In genomic region chr4:131392478-131392877, GRCm38 (mm10) we compare ENCODE assay signal across 31 mouse cellular contexts.
A peak's percentile ranks its signal among the peaks of the same experiment; 100 is the strongest.
DNase-seq lines count a peak whose midpoint lies in the region; ATAC-seq and TF ChIP-seq lines count a peak whose summit lies in the region.
"Had no signal": no experiment of that assay in that cellular context is flagged by ENCODE, and none has a peak within 500 bp of the region (broad histone marks: within the 10 kb centered on the region; RNA-seq: fewer than 3 reads in every experiment).

No protein-coding gene starts in this region.

- peak overlapping the region; percentile 36; the same call in 1 of the 2 replicates for H3K27ac ChIP-seq in hindbrain, embryonic 10.5 days
- no peak overlapping the region for H3K27ac ChIP-seq in hindbrain, embryonic 14.5 days
- H3K27ac ChIP-seq in kidney, postnatal 0 days, result no peak overlapping the region
- no peak overlapping the region for H3K27ac ChIP-seq in kidney, adult 2 months (ENCODE audit: insufficient read depth, low read depth, low read length)
- peak overlapping the region; percentile 63 for H3K27ac ChIP-seq in limb, embryonic 10.5 days
- H3K27ac ChIP-seq: embryonic facial prominence, embryonic 13.5 days; forebrain, embryonic 13.5 days; gastrocnemius, adult 2 months; heart, embryonic 15.5 days had no signal

- no peak for TF ChIP-seq CTCF in kidney, postnatal 0 days (IDR thresholded peaks at IDR 0.05; ENCODE audit: low read depth)
- TF ChIP-seq CTCF in kidney, adult 2 months (conservative IDR thresholded peaks at IDR 0.05; ENCODE audit: insufficient read depth, insufficient read length, low read depth, low read length), result no peak

- no peaks in the 10 kb centered on the region for H3K27me3 ChIP-seq in hindbrain, embryonic 10.5 days (ENCODE audit: insufficient read depth, poor library complexity, severe bottlenecking)
- H3K27me3 ChIP-seq in hindbrain, embryonic 14.5 days (ENCODE audit: control insufficient read depth, insufficient read depth, low read length), result no peaks in the 10 kb centered on the region
- H3K27me3 ChIP-seq in kidney, postnatal 0 days (ENCODE audit: insufficient read depth, low read length), result no peaks in the 10 kb centered on the region
- no peaks in the 10 kb centered on the region for H3K27me3 ChIP-seq in kidney, adult 2 months (replicated peaks; ENCODE audit: control insufficient read depth, insufficient read depth, low read length)
- H3K27me3 ChIP-seq in limb, embryonic 10.5 days (ENCODE audit: low read depth, poor library complexity, severe bottlenecking), result peaks cover 46% of the 10 kb centered on the region
- H3K27me3 ChIP-seq: embryonic facial prominence, embryonic 13.5 days; forebrain, embryonic 13.5 days; heart, embryonic 12.5 days; heart, embryonic 15.5 days; hindbrain, embryonic 12.5 days; Patski had no signal

- no peak for DNase-seq in hindbrain, embryonic 10.5 days (ENCODE audit: low spot score)
- no peak for DNase-seq in hindbrain, embryonic 14.5 days (ENCODE audit: low spot score)
- no peak for DNase-seq in kidney, postnatal 0 days (ENCODE audit: low spot score)
- no peak for DNase-seq in kidney, adult 2 months
- DNase-seq in A20 (ENCODE audit: low read depth, low spot score), result peak; percentile 89
- no peak for DNase-seq in limb, embryonic 10.5 days (ENCODE audit: low spot score)
- DNase-seq in cerebellum, adult 9-11 months, result no peak
- DNase-seq: adrenal gland, postnatal 10 days; adrenal gland, postnatal 36 days; cerebellum, adult 18-20 months; cerebellum, adult 9-10 months; cerebellum, postnatal 25 days; embryo, embryonic 11 days; gastrocnemius, adult 2 months; gastrocnemius, postnatal 25 days; heart, adult 18-20 months; heart, postnatal 10 days; heart, postnatal 36 days had no signal

- H3K4me1 ChIP-seq in hindbrain, embryonic 10.5 days (replicated peaks), result peaks cover 39% of the 10 kb centered on the region
- H3K4me1 ChIP-seq in hindbrain, embryonic 14.5 days (replicated peaks; ENCODE audit: control insufficient read depth, insufficient read depth, low read length), result 0 out of 2 replicates have a peak, but pooled peaks cover 4% of the 10 kb centered on the region
- no peaks in the 10 kb centered on the region; the same call in 1 of the 2 replicates for H3K4me1 ChIP-seq in kidney, postnatal 0 days (replicated peaks; ENCODE audit: insufficient read depth, low read length)
- H3K4me1 ChIP-seq in kidney, adult 2 months (ENCODE audit: control insufficient read depth, insufficient read depth, low read length), result no peaks in the 10 kb centered on the region
- H3K4me1 ChIP-seq in limb, embryonic 10.5 days, result peaks cover 42% of the 10 kb centered on the region

- H3K4me2 ChIP-seq in hindbrain, embryonic 14.5 days (replicated peaks), result no peak overlapping the region
- H3K4me2 ChIP-seq in kidney, postnatal 0 days (ENCODE audit: low read length), result no peak overlapping the region
- H3K4me2 ChIP-seq: embryonic facial prominence, embryonic 13.5 days; forebrain, embryonic 13.5 days; heart, embryonic 12.5 days; heart, embryonic 15.5 days; hindbrain, embryonic 12.5 days had no signal

- H3K4me3 ChIP-seq in hindbrain, embryonic 10.5 days, result no peak overlapping the region
- H3K4me3 ChIP-seq in hindbrain, embryonic 14.5 days (replicated peaks; ENCODE audit: low read length), result no peak overlapping the region
- H3K4me3 ChIP-seq in kidney, postnatal 0 days (replicated peaks; ENCODE audit: low read depth, low read length), result no peak overlapping the region
- no peak overlapping the region for H3K4me3 ChIP-seq in kidney, adult 2 months (ENCODE audit: insufficient read depth, low read depth, low read length)
- no peak overlapping the region for H3K4me3 ChIP-seq in limb, embryonic 10.5 days
- H3K4me3 ChIP-seq: embryonic facial prominence, embryonic 10.5 days; embryonic facial prominence, embryonic 13.5 days; erythroblast, embryonic 14.5 days; forebrain, embryonic 13.5 days; gastrocnemius, adult 2 months; heart, embryonic 12.5 days; heart, embryonic 15.5 days; hindbrain, embryonic 12.5 days had no signal

- H3K9me3 ChIP-seq in hindbrain, embryonic 10.5 days, result no peaks in the 10 kb centered on the region
- H3K9me3 ChIP-seq in hindbrain, embryonic 14.5 days (ENCODE audit: control insufficient read depth, low read length), result no peaks in the 10 kb centered on the region
- no peaks in the 10 kb centered on the region for H3K9me3 ChIP-seq in kidney, postnatal 0 days (replicated peaks; ENCODE audit: low read length)
- no peaks in the 10 kb centered on the region for H3K9me3 ChIP-seq in limb, embryonic 10.5 days (replicated peaks)
- H3K9me3 ChIP-seq: embryonic facial prominence, embryonic 10.5 days; embryonic facial prominence, embryonic 13.5 days; forebrain, embryonic 13.5 days; heart, embryonic 12.5 days; heart, embryonic 15.5 days; hindbrain, embryonic 12.5 days had no signal

- no peak for ATAC-seq in hindbrain, embryonic 14.5 days (ENCODE audit: low FRiP score)
- ATAC-seq in kidney, postnatal 0 days (replicated peaks; ENCODE audit: low FRiP score, low read depth), result 0 out of 2 replicates have a peak, but pooled peaks have one; percentile 25
- ATAC-seq: CD4-positive, CD25-positive, alpha-beta regulatory T cell, adult 4 months; forebrain, embryonic 13.5 days; forebrain, embryonic 16.5 days; hindbrain, embryonic 16.5 days; inflammation-experienced regulatory T-cells, adult 6 months; intestine, embryonic 16.5 days; Patski had no signal

- H3K9ac ChIP-seq in hindbrain, embryonic 14.5 days, result no peak overlapping the region
- H3K9ac ChIP-seq in kidney, postnatal 0 days (ENCODE audit: low read depth, low read length), result no peak overlapping the region
- H3K9ac ChIP-seq: embryonic facial prominence, embryonic 13.5 days; forebrain, embryonic 13.5 days; heart, embryonic 12.5 days; heart, embryonic 15.5 days; hindbrain, embryonic 12.5 days had no signal

- WGBS in hindbrain, embryonic 10.5 days, result 82% methylated on average over 3 of the region's 3 CpGs
- 80% methylated on average over 3 of the region's 3 CpGs for WGBS in hindbrain, embryonic 14.5 days
- 70% methylated on average over 3 of the region's 3 CpGs for WGBS in kidney, postnatal 0 days
- 82% methylated on average over 3 of the region's 3 CpGs for WGBS in kidney, adult 2 months
- WGBS in limb, embryonic 10.5 days, result 66% methylated on average over 3 of the region's 3 CpGs

- no peak for TF ChIP-seq POLR2A in kidney, adult 2 months (IDR thresholded peaks at IDR 0.05; ENCODE audit: low read depth, low read length)

- H3K36me3 ChIP-seq in hindbrain, embryonic 10.5 days, result no peaks in the 10 kb centered on the region
- no peaks in the 10 kb centered on the region for H3K36me3 ChIP-seq in hindbrain, embryonic 14.5 days (replicated peaks; ENCODE audit: control insufficient read depth, insufficient read depth)
- no peaks in the 10 kb centered on the region for H3K36me3 ChIP-seq in kidney, postnatal 0 days (ENCODE audit: insufficient read depth, low read length)
- H3K36me3 ChIP-seq in kidney, adult 2 months (ENCODE audit: control insufficient read depth, insufficient read depth, low read length), result no peaks in the 10 kb centered on the region
- H3K36me3 ChIP-seq in limb, embryonic 10.5 days, result no peaks in the 10 kb centered on the region
- H3K36me3 ChIP-seq: embryonic facial prominence, embryonic 10.5 days; embryonic facial prominence, embryonic 13.5 days; heart, embryonic 12.5 days; heart, embryonic 15.5 days; hindbrain, embryonic 12.5 days had no signal

Comparison
In these comparisons a context has a peak if more than half of its experiments do, and no peak if none do; other contexts are left out.
1. H3K27ac ChIP-seq: peak in hindbrain, embryonic 10.5 days (single experiment) and limb, embryonic 10.5 days (single experiment); none in hindbrain, embryonic 14.5 days (single experiment), kidney, postnatal 0 days (single experiment) and kidney, adult 2 months (single experiment).